Mouse (Mus musculus): ENCODE measurements around the gene Zrsr1. TPM values are rescaled to one million over a fixed set of nuclear protein-coding genes. Genes with fewer than 3 reads are reported as not detected.

Zrsr1 gene
- polyA plus RNA-seq, 1 experiment: 34.0 TPM

DNA sequence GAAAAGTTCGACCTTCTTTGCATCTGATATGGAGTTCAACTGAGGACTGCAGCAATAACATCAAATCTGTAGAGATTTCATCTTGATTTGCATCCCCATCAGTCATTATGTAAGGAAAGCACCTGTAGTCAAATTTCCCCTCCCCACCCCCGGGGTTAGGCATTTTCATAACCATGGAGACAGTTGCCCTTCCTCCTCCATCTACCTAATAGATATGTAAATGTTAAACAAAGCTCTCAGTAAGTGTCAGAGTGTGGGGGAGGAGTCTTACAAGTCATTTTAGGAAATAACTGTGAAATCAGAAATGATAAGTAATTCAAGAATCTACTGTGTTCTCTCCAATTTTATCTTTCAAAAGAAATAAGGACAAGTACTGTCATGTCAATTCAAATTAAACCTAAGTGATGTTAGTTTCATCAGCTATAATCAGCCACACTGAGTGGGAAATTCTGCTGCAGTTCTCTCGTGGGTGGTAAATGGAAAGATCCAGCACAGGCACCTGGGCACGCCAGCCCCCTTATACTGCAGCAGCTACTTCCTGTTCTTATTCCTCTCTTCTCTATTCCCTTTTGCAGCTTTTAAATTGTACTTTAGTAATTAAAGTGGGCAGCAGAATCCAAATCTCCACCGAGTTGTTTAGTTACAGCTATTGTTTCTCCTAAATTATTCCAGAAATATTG is 35.2 kb upstream of the Zrsr1 start:
- WGBS: 35% methylated on average over 5 of the region's 5 CpGs
- no peak overlapping the region for H3K4me3 ChIP-seq (replicated peaks; ENCODE audit: control insufficient read depth, low read depth, low read length)
- TF ChIP-seq CTCF (IDR thresholded peaks at IDR 0.05; ENCODE audit: control insufficient read depth, insufficient read depth, low read length): no peak
- no peak for TF ChIP-seq POLR2A (IDR thresholded peaks at IDR 0.05; ENCODE audit: borderline replicate concordance, control insufficient read depth, low read depth, low read length)
- no peaks in the 10 kb centered on the region for H3K4me1 ChIP-seq (ENCODE audit: control insufficient read depth, insufficient read depth, low read length)
- no peak overlapping the region for H3K27ac ChIP-seq (ENCODE audit: control insufficient read depth, insufficient read depth, low read depth, low read length, poor library complexity)

DNA sequence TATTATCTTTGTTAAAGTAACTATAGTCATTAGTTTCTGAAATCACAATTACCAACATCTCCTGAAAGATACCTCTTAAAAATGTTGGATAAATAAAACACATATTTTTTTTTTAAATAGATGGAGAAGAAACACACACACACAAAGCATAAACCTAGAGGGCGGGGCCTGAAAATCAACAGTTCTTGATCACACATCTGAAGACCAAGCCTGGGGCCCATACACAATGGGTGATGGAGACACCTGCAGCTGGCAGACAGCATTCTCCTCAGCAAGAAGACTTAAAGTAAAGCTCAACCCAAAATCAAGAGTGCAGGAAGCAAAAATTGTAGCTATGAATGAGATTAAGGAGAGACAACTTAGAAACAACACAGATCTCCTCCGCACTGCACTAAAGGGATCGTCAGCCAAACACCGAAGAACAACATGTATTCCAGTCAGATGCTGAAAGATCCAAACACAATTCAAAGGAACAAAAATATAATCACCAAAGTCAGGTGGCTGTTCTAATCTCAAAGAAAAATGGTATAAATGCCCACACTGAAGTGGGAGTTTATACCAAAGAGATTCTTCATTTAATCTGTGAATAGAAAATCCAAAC is 34.0 kb upstream of the Zrsr1 start:
- H3K27ac ChIP-seq (ENCODE audit: control insufficient read depth, insufficient read depth, low read depth, low read length, poor library complexity): no peak overlapping the region
- H3K4me3 ChIP-seq (replicated peaks; ENCODE audit: control insufficient read depth, low read depth, low read length): no peak overlapping the region
- H3K4me1 ChIP-seq (ENCODE audit: control insufficient read depth, insufficient read depth, low read length): no peaks in the 10 kb centered on the region
- no peak for TF ChIP-seq CTCF (IDR thresholded peaks at IDR 0.05; ENCODE audit: control insufficient read depth, insufficient read depth, low read length)
- TF ChIP-seq POLR2A (IDR thresholded peaks at IDR 0.05; ENCODE audit: borderline replicate concordance, control insufficient read depth, low read depth, low read length): no peak
- 95% methylated on average over 4 of the region's 4 CpGs for WGBS

DNA sequence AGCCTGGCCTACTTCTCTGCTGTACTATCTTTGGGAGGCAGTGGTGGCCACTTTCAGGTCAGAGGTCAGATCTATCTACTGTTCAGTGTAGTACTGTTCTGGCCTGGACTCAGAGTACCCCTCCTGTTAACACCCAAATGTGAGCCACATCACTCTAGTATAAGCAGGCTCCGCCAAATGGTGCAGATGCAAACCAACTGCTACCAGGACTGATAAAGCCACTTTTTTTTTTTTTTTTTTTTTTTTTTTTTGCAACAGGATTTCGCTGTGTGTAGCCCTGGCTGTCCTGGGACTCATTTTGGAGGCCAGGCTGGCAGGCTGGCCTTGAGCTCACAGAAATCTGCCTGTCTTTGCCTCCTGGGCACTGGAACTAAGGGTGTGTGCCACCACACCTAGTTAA is 32.8 kb upstream of the Zrsr1 start:
- no peak for TF ChIP-seq POLR2A (IDR thresholded peaks at IDR 0.05; ENCODE audit: borderline replicate concordance, control insufficient read depth, low read depth, low read length)
- TF ChIP-seq CTCF (IDR thresholded peaks at IDR 0.05; ENCODE audit: control insufficient read depth, insufficient read depth, low read length): no peak
- Histone ChIP-seq H3K4me3 (replicated peaks; ENCODE audit: control insufficient read depth, low read depth, low read length) (no peak overlapping the region), H3K4me1 (ENCODE audit: control insufficient read depth, insufficient read depth, low read length) (no peaks in the 10 kb centered on the region), H3K27ac (ENCODE audit: control insufficient read depth, insufficient read depth, low read depth, low read length, poor library complexity) (no peak overlapping the region)
- WGBS: 71% methylated on average over 2 of the region's 2 CpGs

DNA sequence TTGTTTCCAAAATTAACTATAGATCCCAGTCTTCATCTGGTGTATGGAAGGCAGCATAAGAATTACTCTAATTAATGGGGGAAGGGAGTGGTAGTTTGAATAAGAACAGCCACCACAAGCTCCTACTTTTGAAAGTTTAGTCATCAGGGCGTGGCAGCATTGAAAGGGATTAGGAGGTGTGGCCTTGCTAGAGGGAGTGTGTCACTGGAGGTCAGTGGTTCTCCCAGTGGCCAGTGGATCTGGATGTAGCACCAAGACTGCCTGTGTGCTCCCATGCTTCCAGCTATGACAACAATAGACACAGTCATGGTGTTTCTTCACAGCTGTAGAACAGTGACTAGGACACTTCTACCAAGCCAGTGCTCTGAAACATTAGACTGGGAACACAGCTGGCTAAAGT is 22.7 kb upstream of the Zrsr1 start:
- no peak for TF ChIP-seq CTCF (IDR thresholded peaks at IDR 0.05; ENCODE audit: control insufficient read depth, insufficient read depth, low read length)
- Histone ChIP-seq H3K4me3 (replicated peaks; ENCODE audit: control insufficient read depth, low read depth, low read length) (no peak overlapping the region), H3K4me1 (ENCODE audit: control insufficient read depth, insufficient read depth, low read length) (no peaks in the 10 kb centered on the region; the same call in 1 of the 2 replicates), H3K27ac (ENCODE audit: control insufficient read depth, insufficient read depth, low read depth, low read length, poor library complexity) (no peak overlapping the region)
- WGBS: 83% methylated on average over 1 of the region's 1 CpGs

DNA sequence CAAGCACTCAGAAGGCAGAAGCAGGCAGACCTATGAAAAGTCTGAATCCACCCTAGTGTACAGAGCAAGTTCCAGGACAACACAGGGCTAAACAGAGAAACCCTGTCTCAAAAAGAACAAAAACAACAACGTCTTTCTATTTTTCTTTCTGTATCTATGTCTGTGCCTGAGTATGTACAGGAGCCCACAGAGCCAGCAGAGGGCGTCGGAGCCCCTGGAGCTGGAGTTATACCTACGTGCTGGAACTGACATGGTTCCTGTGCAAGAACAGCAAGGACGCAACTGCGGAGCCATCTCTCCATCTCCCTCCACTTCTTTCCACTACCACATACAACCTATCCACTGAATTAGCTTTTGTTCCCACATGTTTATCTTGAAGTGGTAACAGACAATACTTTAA is 21.7 kb upstream of the Zrsr1 start:
- H3K27ac ChIP-seq (ENCODE audit: control insufficient read depth, insufficient read depth, low read depth, low read length, poor library complexity): no peak overlapping the region
- H3K4me1 ChIP-seq (ENCODE audit: control insufficient read depth, insufficient read depth, low read length): no peaks in the 10 kb centered on the region; the same call in 1 of the 2 replicates
- no peak overlapping the region for H3K4me3 ChIP-seq (replicated peaks; ENCODE audit: control insufficient read depth, low read depth, low read length)
- WGBS: 82% methylated on average over 6 of the region's 6 CpGs
- peak; percentile 29; the same call in 1 of the 2 replicates for TF ChIP-seq CTCF (IDR thresholded peaks at IDR 0.05; ENCODE audit: control insufficient read depth, insufficient read depth, low read length)
- TF ChIP-seq POLR2A (IDR thresholded peaks at IDR 0.05; ENCODE audit: borderline replicate concordance, control insufficient read depth, low read depth, low read length): no peak

DNA sequence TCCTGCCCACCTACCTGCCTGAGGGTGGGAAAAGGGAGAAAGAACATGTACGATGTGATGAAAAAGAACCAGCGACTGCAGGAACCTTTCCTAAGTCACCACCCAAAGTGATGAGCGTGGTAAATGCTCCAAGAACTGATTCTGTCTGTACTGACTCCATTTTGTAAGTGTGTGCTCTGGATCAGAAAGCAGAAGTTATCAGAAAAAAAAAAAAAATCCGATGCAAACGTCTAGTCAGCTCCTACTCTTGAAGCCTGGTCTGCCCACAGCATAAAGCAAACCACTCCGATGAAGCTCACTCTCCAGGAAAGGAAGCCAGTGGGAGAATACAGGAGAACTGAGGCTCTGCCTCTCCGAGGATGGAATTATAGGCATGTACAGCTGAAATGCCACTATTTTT is 19.1 kb upstream of the Zrsr1 start:
- TF ChIP-seq CTCF (IDR thresholded peaks at IDR 0.05; ENCODE audit: control insufficient read depth, insufficient read depth, low read length) (no peak), POLR2A (IDR thresholded peaks at IDR 0.05; ENCODE audit: borderline replicate concordance, control insufficient read depth, low read depth, low read length) (no peak)
- no peak overlapping the region for H3K4me3 ChIP-seq (replicated peaks; ENCODE audit: control insufficient read depth, low read depth, low read length)
- no peaks in the 10 kb centered on the region; the same call in 1 of the 2 replicates for H3K4me1 ChIP-seq (ENCODE audit: control insufficient read depth, insufficient read depth, low read length)
- H3K27ac ChIP-seq (ENCODE audit: control insufficient read depth, insufficient read depth, low read depth, low read length, poor library complexity): no peak overlapping the region
- WGBS: 49% methylated on average over 7 of the region's 7 CpGs

DNA sequence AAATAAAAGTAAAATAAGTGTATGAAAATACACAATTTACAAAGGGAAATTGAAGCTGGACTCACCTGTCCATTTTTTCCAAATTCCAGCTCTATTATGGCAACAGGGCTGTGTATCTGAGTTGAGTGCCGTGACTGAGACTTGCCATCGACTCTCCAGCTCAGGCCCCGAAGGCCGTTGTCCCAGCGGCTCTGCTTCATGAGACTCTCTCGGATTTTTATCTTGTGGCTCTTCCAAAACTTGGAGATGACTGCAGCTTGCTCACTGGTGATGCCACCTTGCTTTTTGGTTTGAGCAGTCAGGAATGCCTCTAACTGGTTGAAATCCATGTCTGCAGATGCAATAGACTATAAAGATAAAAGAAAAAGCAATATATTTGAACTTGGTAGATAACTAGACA is 15.5 kb upstream of the Zrsr1 start:
- no peak for TF ChIP-seq POLR2A (IDR thresholded peaks at IDR 0.05; ENCODE audit: borderline replicate concordance, control insufficient read depth, low read depth, low read length)
- no peak for TF ChIP-seq CTCF (IDR thresholded peaks at IDR 0.05; ENCODE audit: control insufficient read depth, insufficient read depth, low read length)
- H3K27ac ChIP-seq (ENCODE audit: control insufficient read depth, insufficient read depth, low read depth, low read length, poor library complexity): no peak overlapping the region
- H3K4me1 ChIP-seq (ENCODE audit: control insufficient read depth, insufficient read depth, low read length): no peaks in the 10 kb centered on the region; the same call in 1 of the 2 replicates
- 91% methylated on average over 6 of the region's 6 CpGs for WGBS
- no peak overlapping the region for H3K4me3 ChIP-seq (replicated peaks; ENCODE audit: control insufficient read depth, low read depth, low read length)

DNA sequence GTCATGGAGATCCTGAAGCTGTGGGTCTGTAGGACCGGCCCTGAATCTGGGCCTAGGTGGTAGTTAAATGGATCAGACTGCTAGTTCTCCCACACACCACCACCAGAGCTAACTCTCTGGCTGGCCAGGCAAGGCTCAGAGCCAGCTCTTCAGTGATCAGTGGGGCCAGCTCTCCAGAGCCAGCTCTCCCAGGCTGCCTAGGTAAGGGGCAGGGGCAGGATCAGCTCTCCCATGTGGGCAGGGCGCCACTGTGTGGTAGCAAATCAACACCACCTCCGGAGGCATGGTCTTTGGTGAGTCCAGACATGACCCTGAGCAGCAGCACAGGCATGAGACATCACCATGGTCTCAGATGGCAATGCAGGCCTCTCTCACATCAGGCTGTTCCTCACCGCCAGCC is 15.0 kb upstream of the Zrsr1 start:
- Histone ChIP-seq H3K27ac (ENCODE audit: control insufficient read depth, insufficient read depth, low read depth, low read length, poor library complexity) (no peak overlapping the region), H3K4me1 (ENCODE audit: control insufficient read depth, insufficient read depth, low read length) (no peaks in the 10 kb centered on the region; the same call in 1 of the 2 replicates), H3K4me3 (replicated peaks; ENCODE audit: control insufficient read depth, low read depth, low read length) (no peak overlapping the region)
- TF ChIP-seq POLR2A (IDR thresholded peaks at IDR 0.05; ENCODE audit: borderline replicate concordance, control insufficient read depth, low read depth, low read length) (no peak), CTCF (IDR thresholded peaks at IDR 0.05; ENCODE audit: control insufficient read depth, insufficient read depth, low read length) (peak; percentile 88)
- WGBS: 68% methylated on average over 4 of the region's 4 CpGs

Data from bone marrow, adult 2 months (tissue).